Mouse (Mus musculus): ENCODE results near the gene Myo1e. TPM values are rescaled to one million over a fixed set of nuclear protein-coding genes. Genes with fewer than 3 reads are reported as not detected.

The Myo1e gene
- polyA plus RNA-seq, 1 experiment from 2014 or later, result 10.0 TPM

DNA sequence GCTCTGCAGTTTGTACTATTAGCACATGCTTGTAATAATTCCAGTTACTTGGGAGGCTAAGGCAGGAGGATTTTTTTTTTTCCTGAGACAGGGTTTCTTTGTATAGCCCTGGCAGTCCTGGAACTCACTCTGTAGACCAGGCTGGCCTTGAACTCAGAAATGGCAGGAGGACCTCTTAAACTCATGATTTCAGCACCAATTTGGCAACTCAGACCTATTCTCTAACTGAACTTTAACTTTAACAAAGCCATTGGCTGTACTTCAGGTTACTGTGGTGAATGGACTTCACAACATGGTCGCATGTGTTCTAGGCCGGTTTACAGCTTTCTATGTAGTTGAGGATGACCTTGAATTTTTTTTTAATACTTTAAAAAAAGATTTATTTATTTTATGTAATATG, 215.5 kb downstream of the Myo1e start:
- WGBS, result 99% methylated on average over 2 of the region's 2 CpGs
- no peak overlapping the region for H3K4me3 ChIP-seq (ENCODE audit: low read depth, low read length)
- DNase-seq (ENCODE audit: low spot score) (no peak), ATAC-seq (ENCODE audit: low FRiP score) (no peak)
- H3K27me3 ChIP-seq (ENCODE audit: control insufficient read depth, insufficient read depth, low read length), result no peaks in the 10 kb centered on the region
- no peaks in the 10 kb centered on the region for H3K9me3 ChIP-seq (ENCODE audit: control insufficient read depth, low read length)
- no peaks in the 10 kb centered on the region for H3K4me1 ChIP-seq (replicated peaks; ENCODE audit: control insufficient read depth, insufficient read depth, low read length)
- H3K36me3 ChIP-seq (ENCODE audit: control insufficient read depth, insufficient read depth, low read length), result no peaks in the 10 kb centered on the region
- H3K4me2 ChIP-seq (replicated peaks; ENCODE audit: low read depth, low read length), result no peak overlapping the region
- H3K9ac ChIP-seq (ENCODE audit: low read depth, low read length), result no peak overlapping the region
- H3K27ac ChIP-seq (ENCODE audit: low read depth, low read length), result no peak overlapping the region

DNA sequence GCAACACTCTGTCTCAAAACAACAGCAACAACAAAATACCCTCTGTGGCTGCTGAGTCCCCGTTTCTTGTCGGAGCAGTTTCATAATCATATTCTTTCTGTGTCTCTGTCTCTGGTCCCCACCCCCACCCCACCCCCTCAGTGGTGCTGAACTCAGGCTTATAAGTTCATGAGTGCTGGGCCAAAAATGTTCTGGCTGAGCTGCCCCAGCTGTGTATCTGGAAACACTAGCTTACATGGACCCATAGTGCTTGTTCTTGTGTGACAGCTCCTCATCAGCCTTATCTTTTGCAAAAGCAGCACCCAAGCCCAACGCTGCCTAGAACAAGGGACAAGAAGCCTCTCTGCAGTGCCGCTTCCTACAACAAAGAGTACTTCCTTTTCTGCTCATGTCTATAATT, 232.8 kb downstream of the Myo1e start:
- 95% methylated on average over 4 of the region's 4 CpGs for WGBS
- Histone ChIP-seq H3K4me2 (replicated peaks; ENCODE audit: low read depth, low read length) (no peak overlapping the region), H3K36me3 (ENCODE audit: control insufficient read depth, insufficient read depth, low read length) (0 out of 2 replicates have a peak, but pooled peaks cover 2% of the 10 kb centered on the region), H3K4me1 (replicated peaks; ENCODE audit: control insufficient read depth, insufficient read depth, low read length) (no peaks in the 10 kb centered on the region), H3K4me3 (ENCODE audit: low read depth, low read length) (no peak overlapping the region), H3K9ac (ENCODE audit: low read depth, low read length) (no peak overlapping the region), H3K9me3 (ENCODE audit: control insufficient read depth, low read length) (no peaks in the 10 kb centered on the region), H3K27ac (ENCODE audit: low read depth, low read length) (no peak overlapping the region), H3K27me3 (ENCODE audit: control insufficient read depth, insufficient read depth, low read length) (no peaks in the 10 kb centered on the region)
- DNase-seq (ENCODE audit: low spot score) (no peak), ATAC-seq (ENCODE audit: low FRiP score) (no peak)

DNA sequence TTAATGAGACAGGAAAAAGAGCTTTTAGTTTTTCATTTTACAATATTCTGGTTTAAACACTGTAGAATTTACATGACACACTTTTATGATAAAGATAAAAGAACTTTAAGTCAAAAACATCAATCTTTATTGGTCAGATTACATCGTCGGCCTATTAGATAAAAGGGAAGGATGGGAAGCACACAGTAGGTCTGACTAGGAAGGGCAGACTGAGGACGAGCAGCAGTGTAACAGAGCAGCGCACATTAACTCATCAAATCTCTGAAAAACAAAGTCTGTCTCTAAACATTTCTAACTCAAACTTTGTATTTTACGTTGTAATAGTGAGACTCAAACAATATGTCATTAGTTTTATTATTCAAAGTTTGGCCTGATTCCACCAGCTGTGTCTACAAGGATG, 241.9 kb downstream of the Myo1e start:
- Histone ChIP-seq H3K4me2 (replicated peaks; ENCODE audit: low read depth, low read length) (no peak overlapping the region), H3K27ac (ENCODE audit: low read depth, low read length) (no peak overlapping the region), H3K4me3 (ENCODE audit: low read depth, low read length) (no peak overlapping the region), H3K27me3 (ENCODE audit: control insufficient read depth, insufficient read depth, low read length) (no peaks in the 10 kb centered on the region), H3K9ac (ENCODE audit: low read depth, low read length) (no peak overlapping the region), H3K9me3 (ENCODE audit: control insufficient read depth, low read length) (no peaks in the 10 kb centered on the region), H3K4me1 (replicated peaks; ENCODE audit: control insufficient read depth, insufficient read depth, low read length) (no peaks in the 10 kb centered on the region), H3K36me3 (ENCODE audit: control insufficient read depth, insufficient read depth, low read length) (peaks cover 8% of the 10 kb centered on the region)
- DNase-seq (ENCODE audit: low spot score), result no peak
- no peak for ATAC-seq (ENCODE audit: low FRiP score)
- WGBS, result 96% methylated on average over 5 of the region's 5 CpGs

Other genes starting within 250 kb of the Myo1e start
- 124 and 126 TPM in 2 replicates for gene Bnip2, start 217.9 kb upstream of the Myo1e start, polyA plus RNA-seq (2014; fragmentation: Nextera tagmentation; extraction: Ambion mirVana)
- gene Gtf2a2, start 194.8 kb upstream of the Myo1e start, polyA plus RNA-seq (2014; fragmentation: Nextera tagmentation; extraction: Ambion mirVana), result 199 and 220 TPM in 2 replicates
- gene Gcnt3, start 169.3 kb upstream of the Myo1e start, polyA plus RNA-seq (2014; fragmentation: Nextera tagmentation; extraction: Ambion mirVana), result 0.03 TPM in 1 of 2 replicates, not detected in the other
- gene Fam81a, start 64.8 kb upstream of the Myo1e start, polyA plus RNA-seq (2014; fragmentation: Nextera tagmentation; extraction: Ambion mirVana), result 6.3 and 8.4 TPM in 2 replicates
- gene Ccnb2, start 214.2 kb downstream of the Myo1e start, polyA plus RNA-seq (2014; fragmentation: Nextera tagmentation; extraction: Ambion mirVana), result 206 and 222 TPM in 2 replicates

Measured in hindbrain, embryonic 11.5 days (tissue).